Mouse (Mus musculus) kidney, embryonic 16.5 days (tissue): ENCODE results near the gene Ms4a8a. TPM values are rescaled to one million over a fixed set of nuclear protein-coding genes. Genes with fewer than 3 reads are reported as not detected.
A peak's percentile ranks its signal among the peaks of the same experiment; 100 is the strongest.
"Not testable (repeated sequence)": the region's sequence is repeated elsewhere in the genome, so short reads cannot be mapped to it uniquely, and the experiment has no call there.

ENCODE experiments used
- ATAC-seq: fragments of 200-750 bp; cut with Nextera tagmentation; 2 replicates; pipeline ENCODE4 v1.8.0; 2017; ENCODE audit warnings: moderate TSS enrichment; ENCODE audit not compliant: low FRiP score, low TSS enrichment
- H3K27ac ChIP-seq: fragments of 300-500 bp; sonication (generic); 2 replicates; pipeline ENCODE4 v1.5.1; 2014; ENCODE audit warnings: low read length
- H3K27me3 ChIP-seq: fragments of 300-500 bp; sonication (generic); 2 replicates; pipeline ENCODE4 v1.6.1; 2014; ENCODE audit warnings: low read length, control low read depth, mixed read lengths; ENCODE audit not compliant: insufficient read depth
- H3K36me3 ChIP-seq: fragments of 300-500 bp; sonication (generic); 2 replicates; pipeline ENCODE4 v1.6.1; 2014; ENCODE audit warnings: low read length, control low read depth, mixed read lengths; ENCODE audit not compliant: insufficient read depth
- H3K4me1 ChIP-seq: fragments of 300-500 bp; sonication (generic); 2 replicates; pipeline ENCODE4 v1.6.1; 2014; ENCODE audit warnings: low read length, control low read depth, mixed read lengths; ENCODE audit not compliant: insufficient read depth
- H3K4me2 ChIP-seq: fragments of 300-500 bp; sonication (generic); replicated peaks from 2 replicates; pipeline ENCODE4 v1.6.1; 2014; ENCODE audit warnings: low read depth, low read length
- H3K4me3 ChIP-seq: fragments of 300-500 bp; sonication (generic); 2 replicates; pipeline ENCODE4 v1.5.1; 2014; ENCODE audit warnings: mild to moderate bottlenecking, low read length
- H3K9ac ChIP-seq: fragments of 300-500 bp; sonication (generic); replicated peaks from 2 replicates; pipeline ENCODE4 v1.6.1; 2014; ENCODE audit warnings: low read length
- H3K9me3 ChIP-seq: fragments of 300-500 bp; sonication (generic); 2 replicates; pipeline ENCODE4 v1.6.1; 2016; ENCODE audit warnings: low read length, control low read depth
- WGBS: fragments of 180-500 bp; shearing (Covaris S2); extraction: QIAGEN DNeasy Blood & Tissue Kit; methylation state at CpG from one replicate; pipeline ENCODE4 v1.1.7; 2014; 5-methylcytosine and 5-hydroxymethylcytosine counted together
- polyA plus RNA-seq: library from polyadenylated mRNA; unstranded; fragments of >200 nt; fragmentation: Nextera tagmentation; extraction: Ambion mirVana; gene quantifications from 2 replicates; pipeline ENCODE4 v1.2.1, GENCODE M21; 2015

Ms4a8a gene
- not detected in 2 replicates for polyA plus RNA-seq

DNA sequence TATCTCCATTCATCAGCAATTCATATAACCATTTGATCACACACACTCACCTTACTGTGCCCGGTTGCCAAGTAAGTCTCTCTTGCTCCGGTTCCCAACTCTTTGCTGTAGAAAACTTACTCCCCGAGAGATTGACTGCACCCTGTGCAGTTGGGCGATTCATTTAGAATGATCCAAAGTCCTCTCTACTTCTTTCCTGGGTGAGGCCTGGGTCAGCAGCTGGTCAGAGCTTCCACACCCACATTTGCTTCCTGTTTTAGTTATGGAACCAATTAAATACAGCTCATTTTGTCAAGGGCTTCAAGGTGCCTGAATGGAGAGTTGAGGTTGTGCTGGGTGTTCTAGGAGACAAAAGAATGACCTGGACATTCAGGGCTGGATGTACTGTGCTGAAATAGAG, at the start of gene Ms4a8a:
Gene Ms4a8a (minus strand): TSS at position 169 of the 400 bp plus-strand sequence.
- H3K36me3 ChIP-seq, result no peaks in the 10 kb centered on the region
- H3K9ac ChIP-seq, result no peak within 1 kb of the TSS
- no peaks in the 10 kb centered on the region for H3K27me3 ChIP-seq
- 73% methylated on average over 4 of the region's 4 CpGs for WGBS
- no peaks in the 10 kb centered on the region for H3K9me3 ChIP-seq
- ATAC-seq, result no peak
- no peak within 1 kb of the TSS for H3K27ac ChIP-seq
- H3K4me2 ChIP-seq, result no peak within 1 kb of the TSS
- no peaks in the 10 kb centered on the region for H3K4me1 ChIP-seq
- no peak within 1 kb of the TSS for H3K4me3 ChIP-seq

DNA sequence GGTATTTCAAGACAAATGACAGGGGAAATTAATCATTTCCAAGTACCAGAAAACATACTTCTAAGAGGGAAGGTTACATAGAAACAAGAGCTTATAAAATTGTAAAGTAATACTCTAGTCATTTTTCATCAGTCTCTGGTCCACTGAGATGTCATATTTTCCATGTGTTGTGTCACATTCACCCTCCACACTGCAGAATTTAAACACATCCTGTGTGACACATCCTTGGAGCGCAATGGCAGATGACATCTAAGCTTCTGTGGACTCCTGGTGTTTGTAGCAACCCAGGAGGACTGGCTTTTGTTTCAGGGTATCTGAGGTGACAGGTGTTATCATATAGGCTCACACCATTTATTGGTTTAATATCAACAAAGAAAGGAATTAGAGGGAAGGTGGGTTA, 48.8 kb upstream of the Ms4a8a start:
- ATAC-seq, result no peak
- Histone ChIP-seq H3K4me2 (no peak overlapping the region), H3K27ac (no peak overlapping the region), H3K4me1 (no peaks in the 10 kb centered on the region), H3K36me3 (no peaks in the 10 kb centered on the region), H3K9me3 (no peaks in the 10 kb centered on the region), H3K4me3 (no peak overlapping the region), H3K27me3 (no peaks in the 10 kb centered on the region), H3K9ac (no peak overlapping the region)
- WGBS, result 92% methylated on average over 1 of the region's 1 CpGs

DNA sequence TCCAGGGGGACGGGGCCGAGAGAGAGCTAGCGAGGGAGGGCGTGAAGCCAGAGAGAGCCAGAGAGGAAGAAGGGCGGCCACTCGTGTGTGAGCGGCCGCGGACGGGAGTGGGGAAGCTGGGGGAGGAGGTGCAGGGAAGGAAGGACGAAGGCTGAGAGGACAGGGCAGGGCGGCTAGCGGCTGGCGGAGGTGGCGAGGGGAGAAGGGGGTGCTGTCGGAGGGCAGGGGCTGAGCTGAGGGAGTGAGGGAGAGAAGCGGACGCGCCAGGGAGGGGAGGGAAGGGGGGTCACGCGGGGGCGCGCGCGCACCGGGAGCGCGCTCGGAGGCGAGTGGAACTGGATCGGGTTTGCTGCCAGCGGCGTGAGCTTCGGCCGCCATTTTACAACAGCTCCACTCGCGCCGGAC, 40.1 kb upstream of the Ms4a8a start:
- Histone ChIP-seq H3K4me3 (peak overlapping the region; percentile 43), H3K9ac (peak overlapping the region; percentile 44), H3K4me2 (peak overlapping the region; percentile 51)
- H3K4me1 ChIP-seq, H3K9me3 ChIP-seq, H3K27me3 ChIP-seq, H3K27ac ChIP-seq, H3K36me3 ChIP-seq: not testable (repeated sequence)
- ATAC-seq, result peak; percentile 98
- 3% methylated on average over 7 of the region's 38 CpGs for WGBS

- ATAC-seq, result no peak
- 86% methylated on average over 2 of the region's 2 CpGs for WGBS
- no peaks in the 10 kb centered on the region; the same call in 1 of the 2 replicates for H3K9me3 ChIP-seq
Measured at GRCm38 (mm10) chr19:11119338-11119737, 38.4 kb upstream of the Ms4a8a start.

DNA sequence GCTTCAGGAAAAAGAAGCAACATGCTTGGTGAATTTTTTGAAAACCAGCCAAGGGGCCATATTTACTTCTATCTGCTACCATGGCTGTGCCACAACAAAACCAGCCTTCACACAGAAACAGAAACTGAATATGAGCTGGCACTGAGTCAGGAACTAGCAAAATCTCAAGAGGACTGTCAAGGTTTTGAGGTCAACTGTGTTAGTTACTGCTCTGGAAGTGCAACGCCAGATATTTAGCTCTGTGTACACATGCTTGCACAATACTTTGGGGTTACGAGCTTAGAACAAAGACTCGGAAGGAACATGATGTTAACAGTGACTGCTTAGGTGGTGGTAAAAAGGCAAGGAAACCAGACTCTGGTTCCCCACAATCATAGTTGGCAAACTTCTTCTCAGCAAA, 26.8 kb upstream of the Ms4a8a start:
- Histone ChIP-seq H3K36me3 (no peaks in the 10 kb centered on the region), H3K4me2 (no peak overlapping the region), H3K9ac (no peak overlapping the region), H3K27me3 (no peaks in the 10 kb centered on the region), H3K27ac (no peak overlapping the region), H3K9me3 (no peaks in the 10 kb centered on the region), H3K4me3 (no peak overlapping the region), H3K4me1 (no peaks in the 10 kb centered on the region)
- no peak for ATAC-seq
- WGBS, result 85% methylated on average over 3 of the region's 3 CpGs

More at GRCm38 (mm10) chr19:11119338-11119737, 38.4 kb upstream of the Ms4a8a start:
- Histone ChIP-seq H3K27ac (no peak overlapping the region), H3K27me3 (no peaks in the 10 kb centered on the region), H3K4me3 (no peak overlapping the region), H3K4me2 (no peak overlapping the region), H3K9ac (no peak overlapping the region), H3K36me3 (no peaks in the 10 kb centered on the region), H3K4me1 (no peaks in the 10 kb centered on the region)

GRCm38 (mm10) chr19:11101880-11102279, 21.0 kb upstream of the Ms4a8a start:
- H3K4me3 ChIP-seq, result no peak overlapping the region
- H3K4me1 ChIP-seq, result no peaks in the 10 kb centered on the region
- H3K4me2 ChIP-seq, result no peak overlapping the region
- no peak for ATAC-seq
- 73% methylated on average over 1 of the region's 1 CpGs for WGBS
- no peak overlapping the region for H3K27ac ChIP-seq
- H3K36me3 ChIP-seq, result no peaks in the 10 kb centered on the region
- no peaks in the 10 kb centered on the region for H3K9me3 ChIP-seq
- H3K27me3 ChIP-seq, result no peaks in the 10 kb centered on the region
- H3K9ac ChIP-seq, result no peak overlapping the region

- no peak for ATAC-seq
- Histone ChIP-seq H3K4me3 (no peak overlapping the region), H3K9ac (no peak overlapping the region), H3K27ac (no peak overlapping the region), H3K4me2 (no peak overlapping the region), H3K36me3 (no peaks in the 10 kb centered on the region), H3K27me3 (peaks cover 3% of the 10 kb centered on the region; the same call in 1 of the 2 replicates), H3K9me3 (no peaks in the 10 kb centered on the region), H3K4me1 (no peaks in the 10 kb centered on the region)
- WGBS, result 73% methylated on average over 3 of the region's 3 CpGs
Measured at GRCm38 (mm10) chr19:11098401-11098800, 17.5 kb upstream of the Ms4a8a start.

- H3K9ac ChIP-seq, H3K27me3 ChIP-seq, H3K27ac ChIP-seq, H3K9me3 ChIP-seq, ATAC-seq, H3K36me3 ChIP-seq, H3K4me1 ChIP-seq: not testable (repeated sequence)
- H3K4me3 ChIP-seq, result peak overlapping the region; percentile 34; the same call in 1 of the 2 replicates
- H3K4me2 ChIP-seq, result peak overlapping the region; percentile 52
- WGBS, result 2% methylated on average over 50 of the region's 50 CpGs
Measured at GRCm38 (mm10) chr19:11092131-11092530, 11.2 kb upstream of the Ms4a8a start.

GRCm38 (mm10) chr19:11070364-11070763, 10.5 kb downstream of the Ms4a8a start:
- ATAC-seq, result no peak
- no peaks in the 10 kb centered on the region for H3K36me3 ChIP-seq
- no peak overlapping the region for H3K4me2 ChIP-seq

DNA sequence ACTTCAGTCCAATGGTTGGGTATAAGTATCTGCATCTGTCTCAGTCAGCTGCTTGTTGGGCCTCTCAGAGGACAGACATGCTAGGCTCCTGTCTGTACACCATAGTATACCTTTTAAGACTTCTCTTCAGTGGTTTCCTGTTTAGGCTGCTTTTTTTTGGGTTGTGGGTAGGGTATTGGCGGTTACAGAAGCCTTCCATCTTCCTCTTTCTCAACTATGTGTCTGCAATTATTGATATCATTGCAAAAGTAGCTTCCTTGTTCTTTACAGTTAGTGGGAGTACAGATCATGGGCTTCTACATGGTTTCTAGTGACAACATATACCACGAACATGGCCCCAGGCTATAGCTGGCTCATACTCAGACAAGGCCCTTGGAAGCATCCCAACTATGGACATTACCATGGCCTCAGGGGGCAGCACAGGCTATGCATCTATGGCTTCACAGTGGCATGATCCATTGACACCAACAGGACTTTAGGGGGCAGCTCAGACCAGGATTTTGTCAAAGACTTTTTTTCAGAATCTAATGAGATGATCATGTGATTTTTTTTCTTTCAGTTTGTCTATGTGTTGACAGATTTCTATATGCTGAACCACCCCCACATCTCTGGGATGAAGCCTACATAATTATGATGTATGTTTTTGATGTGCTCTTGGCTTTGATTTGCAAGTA, 15.6 kb downstream of the Ms4a8a start:
- no peaks in the 10 kb centered on the region for H3K27me3 ChIP-seq
- no peak overlapping the region for H3K27ac ChIP-seq
- no peak overlapping the region for H3K4me3 ChIP-seq
- 87% methylated on average over 2 of the region's 2 CpGs for WGBS
- no peaks in the 10 kb centered on the region for H3K4me1 ChIP-seq
- no peaks in the 10 kb centered on the region for H3K36me3 ChIP-seq
- no peak for ATAC-seq
- H3K9me3 ChIP-seq, result peaks cover 2% of the 10 kb centered on the region; the same call in 1 of the 2 replicates
- no peak overlapping the region for H3K9ac ChIP-seq
- H3K4me2 ChIP-seq, result no peak overlapping the region

More at GRCm38 (mm10) chr19:11070364-11070763, 10.5 kb downstream of the Ms4a8a start:
- WGBS, result 72% methylated on average over 3 of the region's 3 CpGs
- Histone ChIP-seq H3K27ac (no peak overlapping the region), H3K4me1 (no peaks in the 10 kb centered on the region), H3K9me3 (peaks cover 2% of the 10 kb centered on the region; the same call in 1 of the 2 replicates), H3K9ac (no peak overlapping the region), H3K27me3 (no peaks in the 10 kb centered on the region), H3K4me3 (no peak overlapping the region)
